Mouse (Mus musculus): ENCODE data around the gene Fbxw4.

GRCm38 (mm10) chr19:45687001-45687400, 26.9 kb upstream of the Fbxw4 start:
- TF ChIP-seq CTCF (IDR thresholded peaks at IDR 0.05; ENCODE audit: low read depth, low read length) (no peak), TAL1 (conservative IDR thresholded peaks at IDR 0.05; ENCODE audit: low read depth, low read length) (no peak), GATA2 (IDR thresholded peaks at IDR 0.05; ENCODE audit: borderline replicate concordance, low read depth, low read length) (no peak), GATA1 (IDR thresholded peaks at IDR 0.05; ENCODE audit: borderline replicate concordance, low read length) (no peak)
